Comparison of ENCODE assay signal across 19 mouse cellular contexts in genomic region chr1:132330397-132330796, GRCm38 (mm10). TPM values are rescaled to one million over a fixed set of nuclear protein-coding genes. Genes with fewer than 3 reads are reported as not detected.
A peak's percentile ranks its signal among the peaks of the same experiment; 100 is the strongest.
DNase-seq lines count a peak whose midpoint lies in the region; ATAC-seq and TF ChIP-seq lines count a peak whose summit lies in the region.
"Had no signal": no experiment of that assay in that cellular context is flagged by ENCODE, and none has a peak within 500 bp of the region (broad histone marks: within the 10 kb centered on the region; RNA-seq: fewer than 3 reads in every experiment).

No protein-coding gene starts in this region.

- H3K36me3 ChIP-seq in forebrain, embryonic 13.5 days (ENCODE audit: poor library complexity, severe bottlenecking) = peaks cover 65% of the 10 kb centered on the region
- H3K36me3 ChIP-seq in forebrain, embryonic 15.5 days = peaks cover 11% of the 10 kb centered on the region; the same call in 1 of the 2 replicates
- H3K36me3 ChIP-seq in liver, adult 2 months (ENCODE audit: control insufficient read depth, insufficient read depth, low read length) = peaks cover 24% of the 10 kb centered on the region
- no peaks in the 10 kb centered on the region for H3K36me3 ChIP-seq in liver, embryonic 11.5 days (ENCODE audit: control insufficient read depth, insufficient read depth, low read length)
- peaks cover 8% of the 10 kb centered on the region; the same call in 1 of the 2 replicates for H3K36me3 ChIP-seq in midbrain, embryonic 16.5 days (ENCODE audit: control insufficient read depth, insufficient read depth, low read length)
- H3K36me3 ChIP-seq: heart, embryonic 15.5 days; limb, embryonic 13.5 days had no signal

- H3K9ac ChIP-seq in forebrain, embryonic 13.5 days = no peak overlapping the region
- H3K9ac ChIP-seq in forebrain, embryonic 15.5 days (replicated peaks) = no peak overlapping the region
- H3K9ac ChIP-seq in liver, adult 2 months (ENCODE audit: low read depth, low read length) = no peak overlapping the region
- H3K9ac ChIP-seq in liver, embryonic 11.5 days (ENCODE audit: low read depth, low read length) = no peak overlapping the region
- H3K9ac ChIP-seq in midbrain, embryonic 16.5 days (ENCODE audit: low read depth, low read length) = no peak overlapping the region
- H3K9ac ChIP-seq: heart, embryonic 15.5 days; hindbrain, embryonic 15.5 days; limb, embryonic 13.5 days; liver, postnatal 0 days; neural tube, embryonic 12.5 days had no signal

- no peak for DNase-seq in liver, adult 2 months (ENCODE audit: extremely low read depth, low read depth, low spot score)
- no peak for DNase-seq in liver, embryonic 11.5 days (ENCODE audit: low spot score)
- DNase-seq in cerebellum, postnatal 14 days = peak; percentile 74 to 80
- DNase-seq in urinary bladder, postnatal 36 days (ENCODE audit: low spot score in 2 of 2) = no peak
- DNase-seq in gastrocnemius, postnatal 36 days = no peak
- DNase-seq: B cell, adult 2 months; embryo, embryonic 11 days; kidney, adult 8-10 months; liver, postnatal 0 days; right cerebral cortex, postnatal 4 days; thymus, adult 2 months had no signal

- no peak overlapping the region for H3K4me2 ChIP-seq in forebrain, embryonic 13.5 days
- H3K4me2 ChIP-seq in forebrain, embryonic 15.5 days (replicated peaks) = no peak overlapping the region
- H3K4me2 ChIP-seq in liver, embryonic 11.5 days = no peak overlapping the region
- H3K4me2 ChIP-seq in midbrain, embryonic 16.5 days (ENCODE audit: low read length) = no peak overlapping the region
- H3K4me2 ChIP-seq: heart, embryonic 15.5 days; hindbrain, embryonic 15.5 days; limb, embryonic 13.5 days; neural tube, embryonic 12.5 days had no signal

- WGBS in forebrain, embryonic 13.5 days = 72% methylated on average over 15 of the region's 15 CpGs
- 79% methylated on average over 15 of the region's 15 CpGs for WGBS in forebrain, embryonic 15.5 days
- WGBS in liver, adult 2 months = 84% methylated on average over 15 of the region's 15 CpGs
- WGBS in liver, embryonic 11.5 days = 84% methylated on average over 15 of the region's 15 CpGs
- 43% methylated on average over 15 of the region's 15 CpGs for WGBS in midbrain, embryonic 16.5 days

- peak overlapping the region; percentile 21; the same call in 1 of the 2 replicates for H3K27ac ChIP-seq in forebrain, embryonic 13.5 days
- H3K27ac ChIP-seq in forebrain, embryonic 15.5 days (replicated peaks) = no peak overlapping the region
- H3K27ac ChIP-seq in liver, adult 2 months (replicated peaks; ENCODE audit: insufficient read depth, low read depth, low read length) = peak overlapping the region; percentile 29; the same call in 1 of the 2 replicates
- H3K27ac ChIP-seq in liver, embryonic 11.5 days (ENCODE audit: low read depth, low read length) = no peak overlapping the region
- H3K27ac ChIP-seq in midbrain, embryonic 16.5 days (ENCODE audit: low read length) = peak overlapping the region; percentile 22; the same call in 1 of the 2 replicates
- H3K27ac ChIP-seq: heart, embryonic 15.5 days; hindbrain, embryonic 15.5 days; limb, embryonic 13.5 days; neural tube, embryonic 12.5 days had no signal

- no peaks in the 10 kb centered on the region for H3K27me3 ChIP-seq in forebrain, embryonic 13.5 days
- H3K27me3 ChIP-seq in forebrain, embryonic 15.5 days = no peaks in the 10 kb centered on the region
- no peaks in the 10 kb centered on the region for H3K27me3 ChIP-seq in liver, adult 2 months (ENCODE audit: control insufficient read depth, insufficient read depth, low read length)
- H3K27me3 ChIP-seq in liver, embryonic 11.5 days (replicated peaks; ENCODE audit: control insufficient read depth, insufficient read depth, low read length) = no peaks in the 10 kb centered on the region
- H3K27me3 ChIP-seq in midbrain, embryonic 16.5 days (ENCODE audit: control insufficient read depth, insufficient read depth, low read depth, low read length) = no peaks in the 10 kb centered on the region
- H3K27me3 ChIP-seq: hindbrain, embryonic 15.5 days; limb, embryonic 13.5 days; neural tube, embryonic 12.5 days; Patski had no signal

- peaks cover 71% of the 10 kb centered on the region for H3K4me1 ChIP-seq in forebrain, embryonic 13.5 days
- peaks cover 58% of the 10 kb centered on the region for H3K4me1 ChIP-seq in forebrain, embryonic 15.5 days
- H3K4me1 ChIP-seq in liver, adult 2 months (ENCODE audit: control insufficient read depth, insufficient read depth, low read length) = peaks cover 54% of the 10 kb centered on the region
- H3K4me1 ChIP-seq in liver, embryonic 11.5 days (replicated peaks; ENCODE audit: control insufficient read depth, insufficient read depth, low read length) = peaks cover 27% of the 10 kb centered on the region
- H3K4me1 ChIP-seq in midbrain, embryonic 16.5 days (ENCODE audit: control insufficient read depth, insufficient read depth, low read length) = peaks cover 35% of the 10 kb centered on the region

- H3K9me3 ChIP-seq in forebrain, embryonic 13.5 days (replicated peaks) = no peaks in the 10 kb centered on the region
- no peaks in the 10 kb centered on the region for H3K9me3 ChIP-seq in forebrain, embryonic 15.5 days
- H3K9me3 ChIP-seq in liver, embryonic 11.5 days (ENCODE audit: control insufficient read depth, low read length) = no peaks in the 10 kb centered on the region
- H3K9me3 ChIP-seq in midbrain, embryonic 16.5 days (replicated peaks; ENCODE audit: control insufficient read depth, low read length, poor library complexity, severe bottlenecking) = no peaks in the 10 kb centered on the region
- H3K9me3 ChIP-seq: heart, embryonic 15.5 days; hindbrain, embryonic 15.5 days; limb, embryonic 13.5 days; neural tube, embryonic 12.5 days had no signal

- H3K4me3 ChIP-seq in forebrain, embryonic 13.5 days = no peak overlapping the region
- no peak overlapping the region for H3K4me3 ChIP-seq in forebrain, embryonic 15.5 days
- no peak overlapping the region for H3K4me3 ChIP-seq in liver, adult 2 months (ENCODE audit: insufficient read depth, low read depth, low read length)
- H3K4me3 ChIP-seq in liver, embryonic 11.5 days (ENCODE audit: low read depth, low read length) = no peak overlapping the region
- no peak overlapping the region for H3K4me3 ChIP-seq in midbrain, embryonic 16.5 days (ENCODE audit: low read depth, low read length)
- H3K4me3 ChIP-seq: heart, embryonic 15.5 days; hindbrain, embryonic 15.5 days; limb, embryonic 13.5 days; neural tube, embryonic 12.5 days had no signal

- no peak for ATAC-seq in forebrain, embryonic 13.5 days
- no peak for ATAC-seq in forebrain, embryonic 15.5 days (replicated peaks)
- ATAC-seq in liver, embryonic 11.5 days (replicated peaks; ENCODE audit: low FRiP score) = no peak
- no peak for ATAC-seq in midbrain, embryonic 16.5 days
- ATAC-seq: liver, postnatal 0 days; Patski had no signal

- TF ChIP-seq CTCF in liver, adult 2 months (IDR thresholded peaks at IDR 0.05; ENCODE audit: low read depth, low read length) = no peak

- H3K79me2 ChIP-seq in liver, adult 2 months (ENCODE audit: control insufficient read depth, insufficient read depth, low read length) = no peaks in the 10 kb centered on the region

- intact Hi-C loops in gastrocnemius, postnatal 36 days (cut with DNase I) = no loop called here

- no peak for TF ChIP-seq POLR2A in liver, adult 2 months (IDR thresholded peaks at IDR 0.05; ENCODE audit: extremely low read depth, insufficient read depth, low read length)

RNA-seq across cellular contexts. Expression of gene Nuak2, which starts 14.5 kb away (rescaled TPM):
- polyA plus RNA-seq in forebrain, embryonic 13.5 days (2015; fragmentation: Nextera tagmentation; extraction: Ambion mirVana) = 28.8 and 36.5 TPM in 2 replicates
- 15.9 and 16.5 TPM in 2 replicates for polyA plus RNA-seq in forebrain, embryonic 15.5 days (2015; fragmentation: Nextera tagmentation; extraction: Ambion mirVana)
- 3.8 and 4.8 TPM in 2 replicates for total RNA-seq in liver, adult 2 months (2014; rRNA removed)
- polyA plus RNA-seq in liver, adult 2 months (2012; rRNA removed) = 6.4 and 8.0 TPM in 2 replicates
- polyA plus RNA-seq in liver, embryonic 11.5 days (2014; fragmentation: Nextera tagmentation; extraction: Ambion mirVana) = 1.2 and 2.0 TPM in 2 replicates
- 19.8 and 22.0 TPM in 2 replicates for polyA plus RNA-seq in midbrain, embryonic 16.5 days (2015; fragmentation: Nextera tagmentation; extraction: Ambion mirVana)
- under 1 TPM; 0.59 to 0.99 TPM for total RNA-seq in gastrocnemius, postnatal 36 days (2021)

RNA-seq across cellular contexts. Expression of gene Klhdc8a, which starts 32.0 kb away (rescaled TPM):
- 1.2 and 1.6 TPM in 2 replicates for polyA plus RNA-seq in forebrain, embryonic 13.5 days (2015; fragmentation: Nextera tagmentation; extraction: Ambion mirVana)
- 2.4 and 3.1 TPM in 2 replicates for polyA plus RNA-seq in forebrain, embryonic 15.5 days (2015; fragmentation: Nextera tagmentation; extraction: Ambion mirVana)
- 0.18 and 0.81 TPM in 2 replicates for total RNA-seq in liver, adult 2 months (2014; rRNA removed)
- polyA plus RNA-seq in liver, adult 2 months (2012; rRNA removed) = 1.2 and 1.4 TPM in 2 replicates
- 0.05 TPM in 1 of 2 replicates, not detected in the other for polyA plus RNA-seq in liver, embryonic 11.5 days (2014; fragmentation: Nextera tagmentation; extraction: Ambion mirVana)
- 8.3 and 10.8 TPM in 2 replicates for polyA plus RNA-seq in midbrain, embryonic 16.5 days (2015; fragmentation: Nextera tagmentation; extraction: Ambion mirVana)
- under 1 TPM; 0.07 to 0.10 TPM for total RNA-seq in gastrocnemius, postnatal 36 days (2021)

Comparison
In these comparisons a context has a peak if more than half of its experiments do, and no peak if none do; other contexts are left out.
1. H3K27ac ChIP-seq: peak in forebrain, embryonic 13.5 days (single experiment), liver, adult 2 months (single experiment) and midbrain, embryonic 16.5 days (single experiment); none in forebrain, embryonic 15.5 days (single experiment) and liver, embryonic 11.5 days (single experiment).
2. DNase-seq: peak in cerebellum, postnatal 14 days (2 of 2); none in liver, adult 2 months (single experiment), liver, embryonic 11.5 days (single experiment), urinary bladder, postnatal 36 days (0 of 2) and gastrocnemius, postnatal 36 days (0 of 2).